Mouse (Mus musculus) bone marrow macrophage, adult 2 months (primary cell): ENCODE data around the gene Soat2.

Experiments
- CTCF ChIP-seq: IDR thresholded peaks from 2 replicates; pipeline ENCODE4 v1.5.1; 2012; ENCODE audit warnings: low read depth, mild to moderate bottlenecking, low read length, moderate library complexity
- POLR2A ChIP-seq: IDR thresholded peaks from 2 replicates; pipeline ENCODE4 v1.6.1; 2012; ENCODE audit warnings: mild to moderate bottlenecking, low read depth, low read length, borderline replicate concordance

GRCm38 (mm10) chr15:102192271-102192812, 42.0 kb downstream of the Soat2 start:
- TF ChIP-seq CTCF, result no peak
- no peak for TF ChIP-seq POLR2A
